Mouse (Mus musculus): ENCODE data around the gene Gdpd4.

Gdpd4 gene

GRCm38 (mm10) chr7:97919742-97920141 is at the start of gene Gdpd4:
Gdpd4 (plus strand) TSS chr7:97919955.
- no peak for DNase-seq (ENCODE audit: low spot score in 2 of 2)

- DNase-seq (ENCODE audit: low spot score in 2 of 2): no peak
Observed at GRCm38 (mm10) chr7:97872396-97872795, 47.4 kb upstream of the Gdpd4 start.

GRCm38 (mm10) chr7:97873317-97873716 is 46.4 kb upstream of the Gdpd4 start:
- DNase-seq (ENCODE audit: low spot score in 2 of 2): no peak

- no peak for DNase-seq (ENCODE audit: low spot score in 2 of 2)
Observed at GRCm38 (mm10) chr7:97877846-97878538, 41.8 kb upstream of the Gdpd4 start.

GRCm38 (mm10) chr7:97911646-97912045 is 8.1 kb upstream of the Gdpd4 start:
- DNase-seq (ENCODE audit: low spot score in 2 of 2): no peak

- DNase-seq (ENCODE audit: low spot score in 2 of 2): no peak
Observed at GRCm38 (mm10) chr7:97914833-97915516, 4.8 kb upstream of the Gdpd4 start.

- no peak for DNase-seq (ENCODE audit: low spot score in 2 of 2)
Observed at GRCm38 (mm10) chr7:97925819-97926218, 6.1 kb downstream of the Gdpd4 start.

GRCm38 (mm10) chr7:97926978-97927377 is 7.2 kb downstream of the Gdpd4 start:
- no peak for DNase-seq (ENCODE audit: low spot score in 2 of 2)

- DNase-seq (ENCODE audit: low spot score in 2 of 2): no peak
Observed at GRCm38 (mm10) chr7:97944485-97944884, 24.7 kb downstream of the Gdpd4 start.

- DNase-seq (ENCODE audit: low spot score in 2 of 2): no peak
Observed at GRCm38 (mm10) chr7:97972486-97972885, 52.7 kb downstream of the Gdpd4 start.

GRCm38 (mm10) chr7:97977463-97977862 is 57.7 kb downstream of the Gdpd4 start:
- peak; percentile 48 to 54 for DNase-seq (ENCODE audit: low spot score in 2 of 2)

- no peak for DNase-seq (ENCODE audit: low spot score in 2 of 2)
Observed at GRCm38 (mm10) chr7:97984108-97984834, 64.5 kb downstream of the Gdpd4 start.

- DNase-seq (ENCODE audit: low spot score in 2 of 2): no peak
Observed at GRCm38 (mm10) chr7:98002617-98003016, 82.9 kb downstream of the Gdpd4 start.

GRCm38 (mm10) chr7:98048101-98048824 is 128.5 kb downstream of the Gdpd4 start:
- DNase-seq (ENCODE audit: low spot score in 2 of 2): no peak

GRCm38 (mm10) chr7:98051980-98052379 is 132.2 kb downstream of the Gdpd4 start:
- DNase-seq (ENCODE audit: low spot score in 2 of 2): peak in 1 of 2 experiments; percentile 16

- no peak for DNase-seq (ENCODE audit: low spot score in 2 of 2)
Observed at GRCm38 (mm10) chr7:98054461-98054860, 134.7 kb downstream of the Gdpd4 start.

GRCm38 (mm10) chr7:98054942-98055341 is 135.2 kb downstream of the Gdpd4 start:
- DNase-seq (ENCODE audit: low spot score in 2 of 2): no peak

- no peak for DNase-seq (ENCODE audit: low spot score in 2 of 2)
Observed at GRCm38 (mm10) chr7:98066229-98066628, 146.5 kb downstream of the Gdpd4 start.

GRCm38 (mm10) chr7:98071620-98072019 is 151.9 kb downstream of the Gdpd4 start:
- peak; percentile 30 to 65 for DNase-seq (ENCODE audit: low spot score in 2 of 2)

- no peak for DNase-seq (ENCODE audit: low spot score in 2 of 2)
Observed at GRCm38 (mm10) chr7:98077453-98077852, 157.7 kb downstream of the Gdpd4 start.

- DNase-seq (ENCODE audit: low spot score in 2 of 2): no peak
Observed at GRCm38 (mm10) chr7:98082376-98082775, 162.6 kb downstream of the Gdpd4 start.
